Mouse (Mus musculus) ovary, adult 18-20 months (tissue): Measurements from ENCODE around the gene Oxld1.

ENCODE experiments used
- DNase-seq: peaks from one replicate; pipeline ENCODE4 v3.0.0; 2022; ENCODE audit warnings: low spot score, mixed read lengths

Oxld1 gene

GRCm38 (mm10) chr11:120483448-120483934 lies 25.6 kb upstream of the Oxld1 start:
- DNase-seq = no peak

GRCm38 (mm10) chr11:120472052-120472451 lies 14.2 kb upstream of the Oxld1 start:
- DNase-seq = no peak

GRCm38 (mm10) chr11:120467736-120468092 lies 9.8 kb upstream of the Oxld1 start:
- DNase-seq = no peak

- peak; percentile 92 for DNase-seq
Measured at GRCm38 (mm10) chr11:120467051-120467735, 9.3 kb upstream of the Oxld1 start, which contains the start of gene Arl16. Arl16 (minus strand) TSS chr11:120467607.

- DNase-seq = no peak
Measured at GRCm38 (mm10) chr11:120465521-120465920, 7.7 kb upstream of the Oxld1 start.

GRCm38 (mm10) chr11:120464365-120464764 lies 6.5 kb upstream of the Oxld1 start:
- DNase-seq = no peak

- DNase-seq = no peak
Measured at GRCm38 (mm10) chr11:120463536-120463935, 5.7 kb upstream of the Oxld1 start.

GRCm38 (mm10) chr11:120458847-120459597 lies 1.2 kb upstream of the Oxld1 start:
- DNase-seq = no peak

- no peak for DNase-seq
Measured at GRCm38 (mm10) chr11:120457370-120457769, 498 bp downstream of the Oxld1 start.

- no peak for DNase-seq
Measured at GRCm38 (mm10) chr11:120455413-120455812, 2.5 kb downstream of the Oxld1 start.

- no peak for DNase-seq
Measured at GRCm38 (mm10) chr11:120454965-120455364, 2.9 kb downstream of the Oxld1 start.

- no peak for DNase-seq
Measured at GRCm38 (mm10) chr11:120453306-120453705, 4.6 kb downstream of the Oxld1 start, which contains the start of gene Pde6g. Pde6g (minus strand) TSS chr11:120453500.

- no peak for DNase-seq
Measured at GRCm38 (mm10) chr11:120452246-120452645, 5.6 kb downstream of the Oxld1 start.

GRCm38 (mm10) chr11:120447179-120447578 lies 10.7 kb downstream of the Oxld1 start:
- no peak for DNase-seq

GRCm38 (mm10) chr11:120445475-120445874 lies 12.4 kb downstream of the Oxld1 start:
- no peak for DNase-seq

- DNase-seq = no peak
Measured at GRCm38 (mm10) chr11:120444106-120444505, 13.8 kb downstream of the Oxld1 start.

- no peak for DNase-seq
Measured at GRCm38 (mm10) chr11:120442765-120443280, 15.0 kb downstream of the Oxld1 start.

- DNase-seq = no peak
Measured at GRCm38 (mm10) chr11:120442344-120442743, 15.5 kb downstream of the Oxld1 start, which contains the start of gene Tspan10. Tspan10 (plus strand) TSS chr11:120442644.

- no peak for DNase-seq
Measured at GRCm38 (mm10) chr11:120437857-120438385, 19.9 kb downstream of the Oxld1 start.

GRCm38 (mm10) chr11:120437152-120437856 lies 20.6 kb downstream of the Oxld1 start, which contains the start of gene Nploc4:
Nploc4 (minus strand) TSS chr11:120437708.
- peak; percentile 75 for DNase-seq

- DNase-seq = no peak
Measured at GRCm38 (mm10) chr11:120426727-120427126, 31.1 kb downstream of the Oxld1 start.
